Mouse (Mus musculus): ENCODE results near the gene St6galnac5.

DNA sequence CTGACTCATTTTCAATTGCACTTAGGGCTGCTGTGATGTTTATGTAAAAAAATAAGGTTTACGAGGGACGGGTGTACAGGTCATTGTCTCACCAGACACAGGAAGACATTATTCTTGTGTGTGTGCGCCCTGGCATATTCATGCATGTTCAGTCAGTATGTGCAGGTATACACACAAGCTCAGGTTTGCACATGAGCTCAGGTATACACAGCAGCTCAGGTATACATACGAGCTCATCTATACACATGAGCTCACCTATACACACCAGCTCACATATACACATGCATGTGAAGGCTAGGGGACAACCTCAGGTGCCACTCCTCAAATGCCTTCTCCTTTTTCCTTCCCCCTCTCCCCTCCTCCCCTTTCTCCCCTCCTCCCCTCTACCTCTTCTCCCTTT, 120.6 kb downstream of the St6galnac5 start:
- TF ChIP-seq CTCF (IDR thresholded peaks at IDR 0.05; ENCODE audit: control insufficient read depth, insufficient read depth, low read length) (no peak), POLR2A (IDR thresholded peaks at IDR 0.05; ENCODE audit: borderline replicate concordance, control insufficient read depth, low read depth, low read length) (no peak)
